In genomic region chr9:34426589-34426988, GRCm38 (mm10) we compare ENCODE assay signal across 25 mouse cellular contexts. TPM values are rescaled to one million over a fixed set of nuclear protein-coding genes. Genes with fewer than 3 reads are reported as not detected.
DNase-seq lines count a peak whose midpoint lies in the region; ATAC-seq and TF ChIP-seq lines count a peak whose summit lies in the region.
"Had no signal": no experiment of that assay in that cellular context is flagged by ENCODE, and none has a peak within 500 bp of the region (broad histone marks: within the 10 kb centered on the region; RNA-seq: fewer than 3 reads in every experiment).

No protein-coding gene starts in this region.

- H3K36me3 ChIP-seq in forebrain, embryonic 13.5 days (ENCODE audit: poor library complexity, severe bottlenecking) = no peaks in the 10 kb centered on the region
- no peaks in the 10 kb centered on the region for H3K36me3 ChIP-seq in forebrain, embryonic 10.5 days (replicated peaks)
- H3K36me3 ChIP-seq in lung, embryonic 14.5 days (ENCODE audit: insufficient read depth) = no peaks in the 10 kb centered on the region
- H3K36me3 ChIP-seq in forebrain, postnatal 0 days (ENCODE audit: insufficient read depth) = no peaks in the 10 kb centered on the region
- H3K36me3 ChIP-seq in heart, embryonic 10.5 days = no peaks in the 10 kb centered on the region
- H3K36me3 ChIP-seq: limb, embryonic 15.5 days had no signal

- H3K9me3 ChIP-seq in forebrain, embryonic 13.5 days (replicated peaks) = no peaks in the 10 kb centered on the region
- no peaks in the 10 kb centered on the region for H3K9me3 ChIP-seq in forebrain, embryonic 10.5 days
- no peaks in the 10 kb centered on the region for H3K9me3 ChIP-seq in lung, embryonic 14.5 days (ENCODE audit: low read depth, low read length)
- H3K9me3 ChIP-seq in forebrain, postnatal 0 days (ENCODE audit: low read length) = no peaks in the 10 kb centered on the region
- no peaks in the 10 kb centered on the region for H3K9me3 ChIP-seq in heart, embryonic 10.5 days
- H3K9me3 ChIP-seq: limb, embryonic 15.5 days had no signal

- H3K4me1 ChIP-seq in forebrain, embryonic 13.5 days = 0 out of 2 replicates have a peak, but pooled peaks cover 5% of the 10 kb centered on the region
- H3K4me1 ChIP-seq in forebrain, embryonic 10.5 days = no peaks in the 10 kb centered on the region
- H3K4me1 ChIP-seq in lung, embryonic 14.5 days (ENCODE audit: insufficient read depth) = no peaks in the 10 kb centered on the region; the same call in 1 of the 2 replicates
- no peaks in the 10 kb centered on the region; the same call in 1 of the 2 replicates for H3K4me1 ChIP-seq in forebrain, postnatal 0 days (ENCODE audit: insufficient read depth)
- H3K4me1 ChIP-seq in heart, embryonic 10.5 days = no peaks in the 10 kb centered on the region
- H3K4me1 ChIP-seq: limb, embryonic 15.5 days had no signal

- 60% methylated on average over 4 of the region's 4 CpGs for WGBS in forebrain, embryonic 13.5 days
- 88% methylated on average over 4 of the region's 4 CpGs for WGBS in forebrain, embryonic 10.5 days
- WGBS in lung, embryonic 14.5 days = 36% methylated on average over 4 of the region's 4 CpGs
- WGBS in forebrain, postnatal 0 days = 35% methylated on average over 4 of the region's 4 CpGs
- 77% methylated on average over 4 of the region's 4 CpGs for WGBS in heart, embryonic 10.5 days

- peak; percentile 41; the same call in 1 of the 2 replicates for ATAC-seq in forebrain, embryonic 13.5 days
- peak; percentile 58; the same call in 1 of the 2 replicates for ATAC-seq in lung, embryonic 14.5 days (ENCODE audit: insufficient read depth)
- peak; percentile 38; the same call in 1 of the 2 replicates for ATAC-seq in forebrain, postnatal 0 days
- ATAC-seq: inflammation-experienced regulatory T-cells, adult 6 months had no signal

- no peak for TF ChIP-seq CTCF in lung, embryonic 14.5 days (IDR thresholded peaks at IDR 0.05; ENCODE audit: low read depth)
- TF ChIP-seq CTCF in forebrain, postnatal 0 days (IDR thresholded peaks at IDR 0.05; ENCODE audit: low read depth) = no peak

- H3K27me3 ChIP-seq in forebrain, embryonic 13.5 days = no peaks in the 10 kb centered on the region
- H3K27me3 ChIP-seq in forebrain, embryonic 10.5 days (ENCODE audit: poor library complexity, severe bottlenecking) = no peaks in the 10 kb centered on the region
- no peaks in the 10 kb centered on the region for H3K27me3 ChIP-seq in lung, embryonic 14.5 days (ENCODE audit: insufficient read depth, low read length)
- no peaks in the 10 kb centered on the region for H3K27me3 ChIP-seq in forebrain, postnatal 0 days (ENCODE audit: insufficient read depth, low read length)
- H3K27me3 ChIP-seq in heart, embryonic 10.5 days (ENCODE audit: insufficient read depth, poor library complexity, severe bottlenecking) = no peaks in the 10 kb centered on the region
- H3K27me3 ChIP-seq: limb, embryonic 15.5 days had no signal

- no peak overlapping the region for H3K4me2 ChIP-seq in forebrain, embryonic 13.5 days
- H3K4me2 ChIP-seq in lung, embryonic 14.5 days = no peak overlapping the region
- H3K4me2 ChIP-seq in forebrain, postnatal 0 days (ENCODE audit: low read depth) = no peak overlapping the region
- H3K4me2 ChIP-seq: hindbrain, embryonic 14.5 days; limb, embryonic 15.5 days; midbrain, embryonic 11.5 days had no signal

- no peak overlapping the region for H3K4me3 ChIP-seq in forebrain, embryonic 13.5 days
- H3K4me3 ChIP-seq in forebrain, embryonic 10.5 days = no peak overlapping the region
- no peak overlapping the region for H3K4me3 ChIP-seq in lung, embryonic 14.5 days (ENCODE audit: low read depth, low read length)
- no peak overlapping the region for H3K4me3 ChIP-seq in forebrain, postnatal 0 days (ENCODE audit: low read depth, low read length)
- H3K4me3 ChIP-seq in heart, embryonic 10.5 days = no peak overlapping the region
- H3K4me3 ChIP-seq: left cerebral cortex, adult 2 months; limb, embryonic 15.5 days had no signal

- H3K27ac ChIP-seq in forebrain, embryonic 13.5 days = no peak overlapping the region
- no peak overlapping the region for H3K27ac ChIP-seq in forebrain, embryonic 10.5 days
- H3K27ac ChIP-seq in lung, embryonic 14.5 days (ENCODE audit: low read depth) = no peak overlapping the region
- no peak overlapping the region for H3K27ac ChIP-seq in forebrain, postnatal 0 days (ENCODE audit: low read depth, low read length)
- no peak overlapping the region for H3K27ac ChIP-seq in heart, embryonic 10.5 days
- H3K27ac ChIP-seq: hindbrain, embryonic 14.5 days; left cerebral cortex, adult 2 months; limb, embryonic 15.5 days; stomach, postnatal 0 days had no signal

- H3K9ac ChIP-seq in forebrain, embryonic 13.5 days = no peak overlapping the region
- H3K9ac ChIP-seq in lung, embryonic 14.5 days = no peak overlapping the region
- no peak overlapping the region for H3K9ac ChIP-seq in forebrain, postnatal 0 days
- H3K9ac ChIP-seq: hindbrain, embryonic 14.5 days; limb, embryonic 15.5 days had no signal

- no peak for DNase-seq in forebrain, embryonic 10.5 days (ENCODE audit: extremely low spot score, low spot score)
- peak; percentile 68 for DNase-seq in lung, embryonic 14.5 days
- DNase-seq in lung, postnatal 14 days = no peak
- DNase-seq in NIH3T3 (ENCODE audit: low read depth) = peak; percentile 15
- DNase-seq in forebrain, postnatal 0 days = no peak
- DNase-seq in heart, embryonic 10.5 days (ENCODE audit: low spot score) = no peak
- DNase-seq: adrenal gland, postnatal 36 days; cerebellum, adult 11 months; gastrocnemius, postnatal 36 days; heart, postnatal 4 days; kidney, adult 2 months; kidney, postnatal 10 days; left cerebral cortex, postnatal 4 days; thymus, adult 2 months; thymus, postnatal 4 days had no signal

RNA-seq across cellular contexts. Expression of gene Kirrel3, which starts 59.1 kb away (rescaled TPM):
- polyA plus RNA-seq in forebrain, embryonic 13.5 days (2015; fragmentation: Nextera tagmentation; extraction: Ambion mirVana) = 17.1 and 23.2 TPM in 2 replicates
- 2.5 and 3.0 TPM in 2 replicates for polyA plus RNA-seq in forebrain, embryonic 10.5 days (2016; fragmentation: Nextera tagmentation; extraction: Ambion mirVana)
- 1.4 and 1.8 TPM in 2 replicates for polyA plus RNA-seq in lung, embryonic 14.5 days (2014; fragmentation: Nextera tagmentation; extraction: Ambion mirVana)
- 28.9 and 35.3 TPM in 2 replicates for total RNA-seq in forebrain, postnatal 0 days (2014; rRNA removed)
- polyA plus RNA-seq in forebrain, postnatal 0 days (2015; fragmentation: Nextera tagmentation; extraction: Ambion mirVana) = 41.1 and 57.6 TPM in 2 replicates
- 0.48 and 1.0 TPM in 2 replicates for polyA plus RNA-seq in heart, embryonic 10.5 days (2016; fragmentation: Nextera tagmentation; extraction: Ambion mirVana)
- total RNA-seq: megakaryocyte progenitor cell, adult 5-6 weeks; monocyte, adult 5-6 weeks; neutrophil, adult 5-6 weeks had no signal

Comparison
In these comparisons a context has a peak if more than half of its experiments do, and no peak if none do; other contexts are left out.
1. DNase-seq: peak in lung, embryonic 14.5 days (single experiment) and NIH3T3 (single experiment); none in forebrain, embryonic 10.5 days (single experiment), lung, postnatal 14 days (single experiment), forebrain, postnatal 0 days (single experiment) and heart, embryonic 10.5 days (single experiment).
2. Peak in every context shown above with its lines, with median percentiles within 50 percentile points of each other: ATAC-seq.